17 mouse cellular contexts compared by ENCODE assay signal in genomic region chr10:122757727-122758126, GRCm38 (mm10).
DNase-seq lines count a peak whose midpoint lies in the region; ATAC-seq and TF ChIP-seq lines count a peak whose summit lies in the region.
"Had no signal": no experiment of that assay in that cellular context is flagged by ENCODE, and none has a peak within 500 bp of the region (broad histone marks: within the 10 kb centered on the region; RNA-seq: fewer than 3 reads in every experiment).

No protein-coding gene starts in this region.

- no peak overlapping the region for H3K9ac ChIP-seq in kidney, embryonic 16.5 days (replicated peaks; ENCODE audit: low read length)
- H3K9ac ChIP-seq in CH12.LX (ENCODE audit: insufficient read depth, low read depth), result peak overlapping the region; percentile 12; the same call in 1 of the 2 replicates
- H3K9ac ChIP-seq in midbrain, embryonic 16.5 days (ENCODE audit: low read depth, low read length), result no peak overlapping the region
- H3K9ac ChIP-seq: hindbrain, embryonic 15.5 days; midbrain, embryonic 15.5 days had no signal

- dilution Hi-C loops in CH12.LX (cut with MboI; ENCODE audit: extremely low pct_ligation_motif_present, extremely low pct_unique_long_range_greater_than_20kb, low sequenced_read_pairs), result no loop called here

- TF ChIP-seq POLR2A in CH12.LX (IDR thresholded peaks at IDR 0.05; ENCODE audit: low read depth, low read length), result no peak

- 0 out of 2 replicates have a peak overlapping the region, but pooled peaks have one; percentile 34 for H3K4me2 ChIP-seq in kidney, embryonic 16.5 days (replicated peaks; ENCODE audit: low read depth, low read length)
- peak overlapping the region; percentile 90; the same call in 1 of the 2 replicates for H3K4me2 ChIP-seq in CH12.LX (ENCODE audit: insufficient read depth, low read depth, poor library complexity, severe bottlenecking)
- no peak overlapping the region for H3K4me2 ChIP-seq in midbrain, embryonic 16.5 days (ENCODE audit: low read length)
- H3K4me2 ChIP-seq: hindbrain, embryonic 15.5 days; midbrain, embryonic 15.5 days had no signal

- no peak for TF ChIP-seq EP300 in CH12.LX (IDR thresholded peaks at IDR 0.05; ENCODE audit: low read length)

- TF ChIP-seq RAD21 in CH12.LX (IDR thresholded peaks at IDR 0.05; ENCODE audit: low read depth, low read length), result no peak

- H3K79me2 ChIP-seq in CH12.LX (replicated peaks; ENCODE audit: control insufficient read depth, extremely low read depth, insufficient read depth, poor library complexity, severe bottlenecking), result no peaks in the 10 kb centered on the region

- no peak for TF ChIP-seq CTCF in CH12.LX (conservative IDR thresholded peaks at IDR 0.05 in 1 of 2, IDR thresholded peaks at IDR 0.05 in 1 of 2; ENCODE audit: low read depth in 2 of 2, low read length in 2 of 2)

- H3K27me3 ChIP-seq in kidney, embryonic 16.5 days (ENCODE audit: insufficient read depth, low read length), result no peaks in the 10 kb centered on the region
- H3K27me3 ChIP-seq in CH12.LX (replicated peaks), result peaks cover 2% of the 10 kb centered on the region
- H3K27me3 ChIP-seq in midbrain, embryonic 16.5 days (ENCODE audit: control insufficient read depth, insufficient read depth, low read depth, low read length), result no peaks in the 10 kb centered on the region
- H3K27me3 ChIP-seq: hindbrain, embryonic 15.5 days; midbrain, embryonic 15.5 days had no signal

- 77% methylated on average over 12 of the region's 12 CpGs for WGBS in kidney, embryonic 16.5 days
- WGBS in midbrain, embryonic 16.5 days, result 63% methylated on average over 12 of the region's 12 CpGs

- H3K9me3 ChIP-seq in kidney, embryonic 16.5 days (ENCODE audit: low read length), result no peaks in the 10 kb centered on the region
- H3K9me3 ChIP-seq in CH12.LX (replicated peaks; ENCODE audit: low read length), result no peaks in the 10 kb centered on the region
- no peaks in the 10 kb centered on the region for H3K9me3 ChIP-seq in midbrain, embryonic 16.5 days (replicated peaks; ENCODE audit: control insufficient read depth, low read length, poor library complexity, severe bottlenecking)
- H3K9me3 ChIP-seq: forebrain, embryonic 10.5 days; hindbrain, embryonic 15.5 days; midbrain, embryonic 15.5 days had no signal

- in situ Hi-C loops in CH12.LX (cut with MboI; ENCODE audit: low pct_ligation_motif_present, low pct_unique_long_range_greater_than_20kb, low sequenced_read_pairs), result no loop called here

- ATAC-seq in kidney, embryonic 16.5 days (ENCODE audit: low FRiP score, low TSS enrichment), result no peak
- no peak for ATAC-seq in midbrain, embryonic 16.5 days
- ATAC-seq: midbrain, embryonic 15.5 days had no signal

- peaks cover 56% of the 10 kb centered on the region for H3K4me1 ChIP-seq in kidney, embryonic 16.5 days (ENCODE audit: insufficient read depth, low read length)
- peaks cover 16 to 78% of the 10 kb centered on the region in 2 experiments for H3K4me1 ChIP-seq in CH12.LX (ENCODE audit: control insufficient read depth in 1 of 2, insufficient read depth in 2 of 2)
- H3K4me1 ChIP-seq in midbrain, embryonic 16.5 days (ENCODE audit: control insufficient read depth, insufficient read depth, low read length), result peaks cover 9% of the 10 kb centered on the region

- H3K4me3 ChIP-seq in kidney, embryonic 16.5 days (ENCODE audit: low read length), result no peak overlapping the region
- peak overlapping the region in 2 of 3 experiments; percentile 1 to 27 for H3K4me3 ChIP-seq in CH12.LX (replicated peaks in 1 of 3; ENCODE audit: low read depth in 2 of 3, low read length in 2 of 3, poor library complexity in 1 of 3)
- no peak overlapping the region for H3K4me3 ChIP-seq in midbrain, embryonic 16.5 days (ENCODE audit: low read depth, low read length)
- H3K4me3 ChIP-seq: forebrain, embryonic 10.5 days; hindbrain, embryonic 15.5 days; midbrain, embryonic 15.5 days had no signal

- no peaks in the 10 kb centered on the region for H3K36me3 ChIP-seq in kidney, embryonic 16.5 days (ENCODE audit: insufficient read depth, low read length)
- no peaks in the 10 kb centered on the region for H3K36me3 ChIP-seq in CH12.LX (replicated peaks in 1 of 2; ENCODE audit: control insufficient read depth in 1 of 2, insufficient read depth in 1 of 2, low read length in 1 of 2)
- H3K36me3 ChIP-seq in midbrain, embryonic 16.5 days (ENCODE audit: control insufficient read depth, insufficient read depth, low read length), result no peaks in the 10 kb centered on the region
- H3K36me3 ChIP-seq: forebrain, embryonic 10.5 days; hindbrain, embryonic 15.5 days; midbrain, embryonic 15.5 days had no signal

- DNase-seq in kidney, postnatal 14 days, result no peak
- no peak for DNase-seq in CH12.LX (ENCODE audit: extremely low read depth)
- DNase-seq in induced T-regulatory cell, adult 2 months (ENCODE audit: low read depth), result peak; percentile 41
- DNase-seq in thymus, postnatal 36 days, result peak; percentile 43 to 44
- DNase-seq in MN1 (ENCODE audit: low spot score), result no peak
- DNase-seq: adrenal gland, postnatal 25 days; cerebellum, adult 8-10 months; heart, postnatal 10 days; kidney, adult 8-10 months; liver; lung, adult 2 months; right cerebral cortex, postnatal 25 days had no signal

- H3K27ac ChIP-seq in kidney, embryonic 16.5 days (ENCODE audit: low read length), result peak overlapping the region; percentile 1; the same call in 1 of the 2 replicates
- peak overlapping the region; percentile 51 for H3K27ac ChIP-seq in CH12.LX (ENCODE audit: insufficient read depth, low read depth)
- H3K27ac ChIP-seq in midbrain, embryonic 16.5 days (ENCODE audit: low read length), result no peak overlapping the region
- H3K27ac ChIP-seq: forebrain, embryonic 10.5 days; hindbrain, embryonic 15.5 days; midbrain, embryonic 15.5 days had no signal

TF ChIP-seq in CH12.LX, 34 proteins besides CTCF, POLR2A, EP300 and RAD21:
- TF ChIP-seq MEF2A (IDR thresholded peaks at IDR 0.05; ENCODE audit: borderline replicate concordance, low read depth, low read length) (no peak), SMC3 (IDR thresholded peaks at IDR 0.05; ENCODE audit: low read depth, low read length) (no peak), NRF1 (IDR thresholded peaks at IDR 0.05; ENCODE audit: low read depth, low read length) (0 out of 2 replicates have a peak, but pooled peaks have one; percentile 10), SIN3A (IDR thresholded peaks at IDR 0.05; ENCODE audit: low read length) (no peak), BHLHE40 (IDR thresholded peaks at IDR 0.05; ENCODE audit: low read depth, low read length) (peak; percentile 83), ELF1 (IDR thresholded peaks at IDR 0.05; ENCODE audit: low read depth, low read length) (peak; percentile 58), MXI1 (IDR thresholded peaks at IDR 0.05; ENCODE audit: low read depth, low read length) (no peak)

Comparison
In these comparisons a context has a peak if more than half of its experiments do, and no peak if none do; other contexts are left out.
1. H3K4me3 ChIP-seq: peak in CH12.LX (2 of 3); none in kidney, embryonic 16.5 days (single experiment) and midbrain, embryonic 16.5 days (single experiment).
2. DNase-seq: peak in induced T-regulatory cell, adult 2 months (single experiment) and thymus, postnatal 36 days (2 of 2); none in kidney, postnatal 14 days (single experiment), CH12.LX (single experiment) and MN1 (single experiment).